Mouse (Mus musculus) cerebellum, adult 2 months (tissue): ENCODE results near the gene Rhbdf2. TPM values are rescaled to one million over a fixed set of nuclear protein-coding genes. Genes with fewer than 3 reads are reported as not detected.
A peak's percentile ranks its signal among the peaks of the same experiment; 100 is the strongest.

Source experiments
- DNase-seq, 2 experiments: peaks; one replicate each; pipeline ENCODE4 v3.0.0; 2021
- H3K27ac ChIP-seq: fragments of 200-500 bp; 2 replicates; pipeline ENCODE4 v1.5.1; 2012; ENCODE audit warnings: low read length, control low read depth, inconsistent platforms; ENCODE audit not compliant: insufficient read depth
- H3K27me3 ChIP-seq: fragments of 200-500 bp; 2 replicates; pipeline ENCODE4 v1.6.1; 2012; ENCODE audit warnings: inconsistent platforms, mild to moderate bottlenecking, low read length, moderate library complexity; ENCODE audit not compliant: control insufficient read depth, insufficient read depth
- H3K4me1 ChIP-seq: fragments of 200-500 bp; 2 replicates; pipeline ENCODE4 v1.6.1; 2011; ENCODE audit warnings: low read length; ENCODE audit not compliant: control insufficient read depth, insufficient read depth
- H3K4me3 ChIP-seq: fragments of 200-500 bp; replicated peaks from 2 replicates; pipeline ENCODE3; 2011; ENCODE audit warnings: mild to moderate bottlenecking, low read depth, low read length, control low read depth; ENCODE audit not compliant: insufficient read depth
- CTCF ChIP-seq: fragments of 200-500 bp; IDR thresholded peaks from 2 replicates; pipeline ENCODE4 v1.5.1; 2011; ENCODE audit warnings: low read depth, mild to moderate bottlenecking, control low read depth, low read length, moderate library complexity, borderline replicate concordance; ENCODE audit not compliant: insufficient read depth
- POLR2A ChIP-seq: fragments of 200-500 bp; IDR thresholded peaks from 2 replicates; pipeline ENCODE4 v1.6.1; 2011; ENCODE audit warnings: low read length, control low read depth, borderline replicate concordance; ENCODE audit not compliant: insufficient read depth
- WGBS: fragments of 180-500 bp; shearing (Covaris S2); methylation state at CpG from one replicate; pipeline ENCODE4 v1.1.7; 2018; 5-methylcytosine and 5-hydroxymethylcytosine counted together
- polyA plus RNA-seq: library from polyadenylated mRNA; depleted of rRNA; stranded (reverse); fragments of >200 nt; gene quantifications from 2 replicates; pipeline ENCODE4 v1.2.3, GENCODE M21; 2012

Gene Rhbdf2
- polyA plus RNA-seq, 1 experiment, result 1.9 TPM

GRCm38 (mm10) chr11:116579280-116579679, 47.5 kb downstream of the Rhbdf2 start:
- no peak overlapping the region for H3K4me3 ChIP-seq
- TF ChIP-seq POLR2A, result no peak
- no peak for TF ChIP-seq CTCF
- no peak overlapping the region for H3K27ac ChIP-seq
- H3K4me1 ChIP-seq, result peaks cover 39% of the 10 kb centered on the region
- DNase-seq, result peak; percentile 38 to 52
- no peaks in the 10 kb centered on the region for H3K27me3 ChIP-seq
- 64% methylated on average over 3 of the region's 3 CpGs for WGBS

- H3K27me3 ChIP-seq, result no peaks in the 10 kb centered on the region
- no peak for DNase-seq
- no peak overlapping the region for H3K27ac ChIP-seq
- no peak for TF ChIP-seq CTCF
- TF ChIP-seq POLR2A, result no peak
- WGBS, result 69% methylated on average over 2 of the region's 2 CpGs
- H3K4me1 ChIP-seq, result peaks cover 68% of the 10 kb centered on the region
- H3K4me3 ChIP-seq, result no peak overlapping the region
These were observed 51.4 kb downstream of the Rhbdf2 start for GRCm38 (mm10) chr11:116575396-116575795.

- H3K4me3 ChIP-seq, result no peak overlapping the region
- H3K4me1 ChIP-seq, result peaks cover 65% of the 10 kb centered on the region
- peak; percentile 39 to 60 for DNase-seq
- no peak overlapping the region for H3K27ac ChIP-seq
- H3K27me3 ChIP-seq, result no peaks in the 10 kb centered on the region
- WGBS, result 22% methylated on average over 6 of the region's 6 CpGs
- TF ChIP-seq POLR2A (no peak), CTCF (no peak)
These were observed 51.8 kb downstream of the Rhbdf2 start for GRCm38 (mm10) chr11:116574982-116575381.

- 18% methylated on average over 6 of the region's 6 CpGs for WGBS
These were observed 52.3 kb downstream of the Rhbdf2 start for GRCm38 (mm10) chr11:116574486-116574885.

GRCm38 (mm10) chr11:116572756-116573543, 53.9 kb downstream of the Rhbdf2 start:
- 58% methylated on average over 12 of the region's 12 CpGs for WGBS
- Histone ChIP-seq H3K27ac (no peak overlapping the region; the same call in 1 of the 2 replicates), H3K4me3 (no peak overlapping the region), H3K27me3 (no peaks in the 10 kb centered on the region), H3K4me1 (peaks cover 54% of the 10 kb centered on the region)
- no peak for TF ChIP-seq POLR2A
- no peak for TF ChIP-seq CTCF
- DNase-seq, result no peak

More at GRCm38 (mm10) chr11:116574486-116574885, 52.3 kb downstream of the Rhbdf2 start:
- peak; percentile 46 to 61 for DNase-seq
- Histone ChIP-seq H3K27ac (no peak overlapping the region), H3K4me1 (peaks cover 64% of the 10 kb centered on the region), H3K27me3 (no peaks in the 10 kb centered on the region), H3K4me3 (no peak overlapping the region)
- TF ChIP-seq CTCF, result no peak
- no peak for TF ChIP-seq POLR2A

- H3K27me3 ChIP-seq, result no peaks in the 10 kb centered on the region
- WGBS, result 39% methylated on average over 19 of the region's 19 CpGs
- no peak overlapping the region for H3K27ac ChIP-seq
- peak; percentile 61 to 68 for DNase-seq
- peaks cover 62% of the 10 kb centered on the region for H3K4me1 ChIP-seq
- no peak overlapping the region for H3K4me3 ChIP-seq
- no peak for TF ChIP-seq CTCF
- no peak for TF ChIP-seq POLR2A
These were observed 54.8 kb downstream of the Rhbdf2 start for GRCm38 (mm10) chr11:116571767-116572679.

GRCm38 (mm10) chr11:116570821-116571220, 56.0 kb downstream of the Rhbdf2 start:
- no peak for DNase-seq
- Histone ChIP-seq H3K27ac (no peak overlapping the region), H3K27me3 (no peaks in the 10 kb centered on the region), H3K4me3 (no peak overlapping the region), H3K4me1 (peaks cover 53% of the 10 kb centered on the region)
- 48% methylated on average over 7 of the region's 7 CpGs for WGBS
- TF ChIP-seq CTCF (no peak), POLR2A (no peak)
